Mouse (Mus musculus) bone marrow, adult 2 months (tissue): ENCODE results near the gene Sh3pxd2a.

Experiments
- CTCF ChIP-seq: fragments of 200-500 bp; IDR thresholded peaks from 2 replicates; pipeline ENCODE4 v1.5.1; 2011; ENCODE audit warnings: low read length, control low read depth; ENCODE audit not compliant: control insufficient read depth, insufficient read depth
- POLR2A ChIP-seq: fragments of 200-500 bp; IDR thresholded peaks from 2 replicates; pipeline ENCODE4 v1.6.1; 2011; ENCODE audit warnings: low read depth, mild to moderate bottlenecking, control low read depth, low read length, borderline replicate concordance; ENCODE audit not compliant: control insufficient read depth

DNA sequence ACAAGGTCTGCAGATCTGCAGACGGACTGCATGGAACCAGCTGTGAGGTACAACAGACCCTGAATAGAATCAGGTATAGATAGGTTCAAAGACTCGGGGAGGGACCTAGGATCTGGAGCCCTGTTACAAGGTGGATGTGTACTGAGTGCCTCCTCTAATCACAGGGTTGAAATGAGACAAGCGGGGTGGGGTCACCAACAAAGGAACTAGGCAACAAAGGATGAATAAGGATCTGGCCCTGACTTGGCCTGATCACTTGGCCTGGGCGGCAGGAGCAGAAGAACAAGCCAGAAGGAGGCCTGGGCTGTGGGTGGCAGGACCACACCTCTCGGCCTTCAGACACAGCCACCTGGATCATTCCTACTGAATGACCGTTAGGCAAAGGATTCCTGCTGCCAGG, 178.6 kb downstream of the Sh3pxd2a start:
- TF ChIP-seq CTCF (no peak), POLR2A (no peak)
